Mouse (Mus musculus) midbrain, embryonic 10.5 days (tissue): ENCODE measurements at regions not wholly inside any gene's neighbourhood (a gene's known extent, or its start where the extent isn't known, plus 50 kb on each side); places are given as distances from the start of the nearest gene placed in this dataset.

Source experiments
- DNase-seq: peaks from one replicate; pipeline ENCODE4 v3.0.0-alpha.2; 2017; ENCODE audit warnings: low spot score
- H3K27ac ChIP-seq: fragments of 300-500 bp; sonication (generic); replicated peaks from 2 replicates; pipeline ENCODE4 v1.5.1; 2016; ENCODE audit warnings: mild to moderate bottlenecking
- H3K27me3 ChIP-seq: fragments of 300-500 bp; sonication (generic); 2 replicates; pipeline ENCODE4 v1.6.1; 2016; ENCODE audit warnings: low read depth, mild to moderate bottlenecking; ENCODE audit not compliant: poor library complexity, severe bottlenecking
- H3K36me3 ChIP-seq: fragments of 300-500 bp; sonication (generic); 2 replicates; pipeline ENCODE4 v1.6.1; 2016; ENCODE audit warnings: mild to moderate bottlenecking, moderate library complexity
- H3K4me1 ChIP-seq: fragments of 300-500 bp; sonication (generic); 2 replicates; pipeline ENCODE4 v1.6.1; 2016
- H3K4me3 ChIP-seq: fragments of 300-500 bp; sonication (generic); 2 replicates; pipeline ENCODE4 v1.5.1; 2016; ENCODE audit warnings: mild to moderate bottlenecking, moderate library complexity
- H3K9me3 ChIP-seq: fragments of 300-500 bp; sonication (generic); replicated peaks from 2 replicates; pipeline ENCODE4 v1.6.1; 2016; ENCODE audit warnings: mild to moderate bottlenecking
- WGBS: fragments of 180-500 bp; shearing (Covaris S2); methylation state at CpG from one replicate; pipeline ENCODE4 v1.1.7; 2016; 5-methylcytosine and 5-hydroxymethylcytosine counted together

DNA sequence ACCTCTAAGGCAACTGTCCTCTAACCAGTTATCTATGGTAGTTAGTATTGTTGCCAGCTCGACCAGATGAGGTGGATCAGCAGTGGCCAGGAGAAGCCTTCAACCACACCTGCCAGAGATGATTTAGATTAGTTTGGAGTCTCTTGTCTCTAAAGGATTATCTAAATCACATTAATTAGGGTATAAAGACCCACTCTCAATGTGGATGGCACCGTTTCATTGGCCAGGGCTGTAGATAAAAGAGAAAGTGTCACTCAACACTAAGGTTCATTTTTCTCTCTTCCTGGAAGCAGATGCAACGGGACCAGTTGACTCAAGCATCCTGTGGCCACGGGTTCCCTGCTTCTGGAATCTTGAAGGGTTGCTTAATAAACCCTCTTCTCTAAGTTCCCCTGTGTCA is 135.4 kb upstream of the Lyplal1 start:
- no peaks in the 10 kb centered on the region for H3K36me3 ChIP-seq
- no peaks in the 10 kb centered on the region for H3K9me3 ChIP-seq
- no peak for DNase-seq
- H3K27me3 ChIP-seq, result peaks cover 21% of the 10 kb centered on the region
- H3K27ac ChIP-seq, result no peak overlapping the region
- H3K4me3 ChIP-seq, result no peak overlapping the region
- WGBS, result 77% methylated on average over 4 of the region's 4 CpGs
- H3K4me1 ChIP-seq, result peaks cover 34% of the 10 kb centered on the region

DNA sequence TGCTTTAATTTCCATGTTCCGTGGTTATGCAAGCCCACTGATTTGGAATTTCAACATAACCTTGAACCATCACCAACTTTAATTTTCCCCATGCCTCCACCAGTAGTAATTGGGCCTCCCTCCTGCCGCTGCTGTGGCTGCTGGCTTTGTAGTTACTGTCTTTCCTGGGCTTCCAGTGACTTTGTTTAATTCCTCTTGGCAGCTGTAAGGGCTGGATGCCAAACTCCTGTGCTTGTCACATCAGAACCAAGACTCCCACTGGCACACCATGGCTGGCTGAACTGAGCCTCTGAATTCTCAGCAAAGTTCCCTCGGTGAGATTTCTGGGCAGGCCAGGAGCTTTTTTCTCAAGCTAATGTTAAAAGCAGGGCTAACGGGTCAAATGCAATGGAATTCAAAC is 133.2 kb upstream of the Lyplal1 start:
- H3K36me3 ChIP-seq, result no peaks in the 10 kb centered on the region
- no peak overlapping the region for H3K27ac ChIP-seq
- DNase-seq, result no peak
- peaks cover 16% of the 10 kb centered on the region for H3K4me1 ChIP-seq
- 53% methylated on average over 4 of the region's 4 CpGs for WGBS
- no peaks in the 10 kb centered on the region for H3K9me3 ChIP-seq
- peaks cover 17% of the 10 kb centered on the region for H3K27me3 ChIP-seq
- no peak overlapping the region for H3K4me3 ChIP-seq

- Histone ChIP-seq H3K4me1 (peaks cover 11% of the 10 kb centered on the region), H3K27me3 (peaks cover 7% of the 10 kb centered on the region; the same call in 1 of the 2 replicates), H3K36me3 (no peaks in the 10 kb centered on the region), H3K4me3 (no peak overlapping the region), H3K9me3 (no peaks in the 10 kb centered on the region), H3K27ac (no peak overlapping the region)
- 90% methylated on average over 4 of the region's 4 CpGs for WGBS
- DNase-seq, result no peak
These were observed 132.1 kb upstream of the Lyplal1 start for GRCm38 (mm10) chr1:186249214-186249613.

DNA sequence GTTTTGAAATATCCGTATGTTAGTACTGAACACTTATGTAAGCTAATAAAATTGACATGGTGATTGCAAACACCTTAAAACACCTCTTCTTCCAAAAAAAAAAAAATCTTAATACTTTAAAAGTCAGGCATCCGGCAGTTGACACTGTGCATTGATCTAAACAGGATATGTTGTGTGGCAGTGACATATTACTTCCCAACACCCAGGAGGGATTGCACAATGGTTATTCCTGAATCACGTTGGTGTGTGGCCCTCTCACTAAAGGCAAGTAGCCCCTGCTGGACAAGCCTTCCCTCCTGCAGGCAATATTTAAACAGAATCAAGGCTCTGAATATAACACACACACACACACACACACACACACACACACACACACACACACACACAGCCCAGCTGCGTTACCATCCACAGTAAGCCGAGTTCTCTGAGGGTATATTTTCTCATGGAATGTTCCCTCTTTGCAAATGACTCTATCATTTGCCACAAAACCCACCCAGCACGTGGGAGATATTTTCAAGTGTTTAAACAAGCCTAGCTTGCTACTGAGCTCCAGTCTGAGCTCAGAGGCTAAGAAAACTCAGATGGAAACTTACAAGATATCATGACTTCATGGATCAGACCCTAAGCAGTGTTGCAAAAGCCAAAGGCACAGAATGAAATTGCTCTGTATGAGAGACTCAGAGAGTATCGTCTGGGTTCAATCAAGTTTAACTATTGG is 128.8 kb upstream of the Lyplal1 start:
- H3K27ac ChIP-seq, result no peak overlapping the region
- 78% methylated on average over 7 of the region's 7 CpGs for WGBS

GRCm38 (mm10) chr1:186241112-186241511 is 124.0 kb upstream of the Lyplal1 start:
- no peaks in the 10 kb centered on the region for H3K9me3 ChIP-seq
- no peak overlapping the region for H3K27ac ChIP-seq
- H3K4me1 ChIP-seq, result 0 out of 2 replicates have a peak, but pooled peaks cover 12% of the 10 kb centered on the region
- DNase-seq, result no peak
- no peaks in the 10 kb centered on the region for H3K36me3 ChIP-seq
- no peaks in the 10 kb centered on the region for H3K27me3 ChIP-seq
- 97% methylated on average over 2 of the region's 2 CpGs for WGBS
- no peak overlapping the region for H3K4me3 ChIP-seq

More for the DNA sequence above, 128.8 kb upstream of the Lyplal1 start:
- no peak for DNase-seq
- Histone ChIP-seq H3K4me3 (no peak overlapping the region), H3K4me1 (peaks cover 15% of the 10 kb centered on the region; the same call in 1 of the 2 replicates), H3K9me3 (no peaks in the 10 kb centered on the region), H3K27me3 (no peaks in the 10 kb centered on the region), H3K36me3 (no peaks in the 10 kb centered on the region)

DNA sequence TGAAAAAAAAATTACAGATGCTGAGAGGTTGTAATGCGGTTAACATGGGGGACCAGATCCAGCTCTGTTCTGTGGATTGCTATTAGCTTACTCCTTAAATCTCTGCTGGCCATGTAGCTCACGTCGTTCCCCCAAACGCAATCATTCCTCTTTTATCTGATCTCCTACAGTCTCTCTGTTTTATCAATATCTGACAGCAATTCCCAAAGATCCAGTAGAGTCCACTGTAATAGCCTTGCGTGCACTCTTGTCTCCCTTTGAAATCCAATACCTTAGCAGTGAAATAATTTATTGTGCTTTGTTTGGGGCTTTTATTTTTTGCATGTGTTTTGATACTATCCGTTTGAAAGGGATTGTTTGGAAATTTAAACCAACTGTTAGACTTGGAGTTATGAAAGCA is 120.4 kb upstream of the Lyplal1 start:
- H3K9me3 ChIP-seq, result no peaks in the 10 kb centered on the region
- no peaks in the 10 kb centered on the region for H3K36me3 ChIP-seq
- H3K27me3 ChIP-seq, result no peaks in the 10 kb centered on the region
- 0 out of 2 replicates have a peak, but pooled peaks cover 4% of the 10 kb centered on the region for H3K4me1 ChIP-seq
- H3K27ac ChIP-seq, result no peak overlapping the region
- no peak overlapping the region for H3K4me3 ChIP-seq
- WGBS, result 80% methylated on average over 6 of the region's 6 CpGs
- DNase-seq, result no peak

DNA sequence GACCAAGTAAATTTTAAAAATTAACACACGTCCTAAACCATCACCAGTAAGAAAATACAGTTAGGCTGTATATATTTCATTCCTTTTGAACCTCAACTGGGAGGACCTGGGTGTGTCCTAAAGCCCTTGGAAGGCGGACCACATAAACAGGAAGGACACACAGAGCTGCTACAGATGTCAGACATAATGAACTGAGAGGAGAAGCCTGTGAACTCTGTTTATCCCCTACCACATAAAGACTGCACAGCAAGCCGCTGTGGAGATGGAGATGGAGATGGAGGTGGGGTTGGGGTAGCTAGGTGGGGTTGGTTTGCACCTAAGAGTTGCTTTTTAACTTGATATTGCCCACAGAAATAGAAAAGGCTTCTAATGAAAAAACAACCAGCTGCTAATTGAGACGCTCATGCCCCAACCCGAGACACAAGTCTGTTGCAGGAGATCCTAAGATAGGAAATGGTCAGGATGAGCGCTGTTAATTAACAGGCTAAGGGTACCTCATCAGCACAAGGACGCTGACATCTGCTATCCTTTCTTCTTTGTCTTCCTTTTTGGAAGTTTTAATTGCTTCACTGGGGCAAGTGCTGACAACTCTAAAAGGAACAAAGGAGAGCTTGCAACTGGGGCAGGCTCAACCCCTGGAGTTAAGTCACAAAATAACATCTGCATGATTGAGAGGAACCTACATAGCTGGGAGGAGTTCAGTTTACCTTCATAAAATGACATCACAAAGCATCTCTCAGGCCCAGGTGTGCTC is 119.3 kb upstream of the Lyplal1 start:
- WGBS, result 57% methylated on average over 7 of the region's 7 CpGs
- H3K9me3 ChIP-seq, result no peaks in the 10 kb centered on the region
- H3K27me3 ChIP-seq, result no peaks in the 10 kb centered on the region
- no peak for DNase-seq
- no peaks in the 10 kb centered on the region for H3K36me3 ChIP-seq
- 0 out of 2 replicates have a peak, but pooled peaks cover 2% of the 10 kb centered on the region for H3K4me1 ChIP-seq
- no peak overlapping the region for H3K27ac ChIP-seq
- no peak overlapping the region for H3K4me3 ChIP-seq

GRCm38 (mm10) chr1:186234536-186234935 is 117.4 kb upstream of the Lyplal1 start:
- 0 out of 2 replicates have a peak, but pooled peaks cover 2% of the 10 kb centered on the region for H3K4me1 ChIP-seq
- DNase-seq, result no peak
- H3K4me3 ChIP-seq, result no peak overlapping the region
- H3K9me3 ChIP-seq, result no peaks in the 10 kb centered on the region
- no peaks in the 10 kb centered on the region for H3K36me3 ChIP-seq
- 69% methylated on average over 6 of the region's 6 CpGs for WGBS
- H3K27me3 ChIP-seq, result no peaks in the 10 kb centered on the region
- no peak overlapping the region for H3K27ac ChIP-seq

DNA sequence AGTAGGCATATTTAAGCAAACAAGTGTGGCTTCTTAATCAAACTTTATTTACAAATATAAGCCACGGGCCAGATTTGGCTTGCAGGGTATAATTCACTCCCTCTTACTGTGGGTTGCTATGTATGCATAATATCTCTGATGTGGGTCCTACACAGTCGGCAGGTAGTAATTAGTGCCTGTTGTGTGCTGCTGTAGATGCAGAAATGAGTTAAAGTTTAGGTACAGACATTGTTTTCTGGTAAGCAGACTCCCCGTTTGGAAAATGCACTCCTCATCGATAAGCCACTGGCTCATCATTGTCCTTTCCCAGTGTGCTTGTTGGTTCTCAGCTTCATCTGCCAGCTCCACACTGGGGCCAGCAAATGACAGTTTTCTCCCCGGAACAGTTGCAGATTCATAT is 113.4 kb upstream of the Lyplal1 start:
- WGBS, result 85% methylated on average over 5 of the region's 5 CpGs
- DNase-seq, result no peak
- H3K27ac ChIP-seq, result no peak overlapping the region
- H3K4me3 ChIP-seq, result no peak overlapping the region
- H3K27me3 ChIP-seq, result no peaks in the 10 kb centered on the region
- no peaks in the 10 kb centered on the region; the same call in 1 of the 2 replicates for H3K9me3 ChIP-seq
- H3K36me3 ChIP-seq, result no peaks in the 10 kb centered on the region
- no peaks in the 10 kb centered on the region for H3K4me1 ChIP-seq

DNA sequence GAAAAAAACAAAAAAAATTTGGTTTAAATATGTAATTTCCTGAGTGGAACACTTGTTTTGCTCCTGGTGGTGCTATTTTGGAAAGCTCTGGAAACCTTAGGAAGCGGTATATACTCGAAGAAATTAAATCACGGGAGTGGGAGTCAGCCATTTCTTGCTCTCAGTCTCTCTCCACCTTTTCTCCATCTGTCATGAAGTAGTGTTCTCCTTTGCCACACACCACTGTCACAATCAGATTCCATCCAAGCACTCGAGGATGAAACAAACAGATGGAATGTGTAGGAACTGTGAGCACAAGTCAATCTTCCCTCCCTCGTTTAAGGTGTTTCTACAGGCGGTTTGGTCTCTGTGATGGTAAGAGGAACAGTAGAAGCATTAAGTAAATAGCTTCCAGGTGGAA is 112.7 kb upstream of the Lyplal1 start:
- Histone ChIP-seq H3K9me3 (no peaks in the 10 kb centered on the region; the same call in 1 of the 2 replicates), H3K27ac (no peak overlapping the region), H3K36me3 (no peaks in the 10 kb centered on the region), H3K27me3 (no peaks in the 10 kb centered on the region), H3K4me3 (no peak overlapping the region), H3K4me1 (no peaks in the 10 kb centered on the region)
- WGBS, result 86% methylated on average over 6 of the region's 6 CpGs
- no peak for DNase-seq

DNA sequence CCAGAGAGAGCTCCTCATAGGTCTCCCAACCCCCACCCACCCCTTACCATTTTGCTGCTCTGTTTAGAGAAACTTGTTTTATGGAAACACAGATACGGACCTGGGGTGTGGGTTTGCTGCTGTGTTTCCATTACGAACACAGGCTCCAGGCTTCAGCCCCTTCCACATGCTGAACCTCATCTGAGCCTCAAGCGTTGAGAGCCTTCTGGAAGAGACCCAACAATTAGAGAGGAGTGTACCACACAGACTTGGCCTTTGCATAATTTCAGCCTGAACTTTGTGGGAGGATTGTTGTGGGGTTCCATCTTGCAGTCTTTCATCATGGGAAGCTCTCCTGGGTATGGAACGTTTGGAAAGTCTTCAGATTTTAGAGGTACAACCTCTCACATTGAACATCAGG is 111.3 kb upstream of the Lyplal1 start:
- Histone ChIP-seq H3K27me3 (no peaks in the 10 kb centered on the region), H3K4me3 (no peak overlapping the region), H3K36me3 (no peaks in the 10 kb centered on the region), H3K4me1 (peaks cover 9% of the 10 kb centered on the region), H3K9me3 (no peaks in the 10 kb centered on the region; the same call in 1 of the 2 replicates), H3K27ac (no peak overlapping the region)
- WGBS, result 91% methylated on average over 4 of the region's 4 CpGs
- DNase-seq, result no peak

- H3K4me1 ChIP-seq, result peaks cover 13% of the 10 kb centered on the region
- WGBS, result 75% methylated on average over 5 of the region's 5 CpGs
- H3K36me3 ChIP-seq, result no peaks in the 10 kb centered on the region
- no peak overlapping the region for H3K4me3 ChIP-seq
- H3K9me3 ChIP-seq, result no peaks in the 10 kb centered on the region; the same call in 1 of the 2 replicates
- no peak for DNase-seq
- H3K27ac ChIP-seq, result no peak overlapping the region
- no peaks in the 10 kb centered on the region for H3K27me3 ChIP-seq
These were observed 107.1 kb upstream of the Lyplal1 start for GRCm38 (mm10) chr1:186224231-186224630.

GRCm38 (mm10) chr1:186223417-186223816 is 106.3 kb upstream of the Lyplal1 start:
- peak; percentile 26 for DNase-seq
- Histone ChIP-seq H3K4me1 (peaks cover 13% of the 10 kb centered on the region), H3K27ac (peak overlapping the region; percentile 61), H3K4me3 (no peak overlapping the region), H3K36me3 (no peaks in the 10 kb centered on the region), H3K27me3 (no peaks in the 10 kb centered on the region), H3K9me3 (no peaks in the 10 kb centered on the region; the same call in 1 of the 2 replicates)
- 53% methylated on average over 7 of the region's 7 CpGs for WGBS
